Mouse (Mus musculus) adrenal gland, adult (tissue): ENCODE results near the gene Cdc6.
A peak's percentile ranks its signal among the peaks of the same experiment; 100 is the strongest.

Experiments used
- DNase-seq, 2 experiments: peaks; one replicate each; pipeline ENCODE4 v3.0.0; 2022 to 2023; ENCODE audit warnings: low spot score in 1 of 2; ENCODE audit not compliant: inconsistent age in 2 of 2

Cdc6 gene

DNA sequence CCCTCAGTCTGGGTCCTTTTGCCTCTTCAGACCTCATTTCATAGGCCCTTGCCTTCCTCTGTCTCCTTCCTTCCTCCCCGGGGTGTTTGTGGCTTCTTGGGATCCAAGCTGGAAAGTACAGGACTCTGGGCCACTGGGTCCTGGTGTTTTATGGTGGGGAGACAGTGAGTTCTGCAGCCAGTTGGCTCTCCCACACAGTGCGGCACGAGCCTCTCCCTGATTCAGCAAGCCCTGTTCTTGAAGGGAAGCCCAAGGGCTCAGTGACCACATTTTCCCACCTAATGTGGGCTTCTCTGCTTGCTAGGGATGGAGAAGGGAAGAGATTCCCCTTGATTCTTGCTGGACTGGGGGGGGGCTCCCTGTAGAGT lies 34.9 kb downstream of the Cdc6 start:
- DNase-seq, result peak in 1 of 2 experiments; percentile 52

DNA sequence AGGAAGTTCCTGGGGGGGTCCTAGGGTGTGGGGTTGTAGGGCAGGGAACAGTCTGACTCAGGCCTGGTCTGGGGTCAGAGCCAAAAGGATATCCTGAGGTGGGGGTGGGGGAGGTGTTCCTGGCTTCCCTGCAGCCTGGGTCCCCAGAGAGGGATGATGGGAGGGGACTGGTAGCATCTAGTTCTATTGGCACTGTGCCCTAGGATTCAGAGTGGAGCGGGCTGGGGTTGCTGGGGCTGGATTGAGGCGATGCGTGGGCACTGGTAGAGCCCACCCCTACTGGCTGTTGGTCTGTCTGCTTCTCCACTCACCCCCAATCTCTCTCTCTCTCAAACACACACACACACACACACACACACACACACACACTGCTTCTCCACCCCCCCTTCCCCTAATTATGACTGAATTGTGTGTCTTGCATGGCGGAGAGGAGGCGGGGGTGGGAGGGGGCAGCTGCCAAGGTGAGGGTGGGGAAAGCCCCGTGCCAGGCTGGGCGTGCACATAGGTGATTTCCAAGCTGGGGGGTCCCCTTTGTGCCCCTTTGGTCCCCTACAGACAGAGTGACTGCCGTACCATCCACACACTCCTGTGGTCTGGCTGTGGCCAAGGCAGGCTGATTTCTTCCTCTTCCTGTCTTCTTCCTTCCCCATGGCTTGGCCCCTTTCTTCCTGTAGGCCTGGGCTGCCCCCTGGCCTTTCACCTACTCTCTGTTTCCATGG lies 35.5 kb downstream of the Cdc6 start:
- peak; percentile 55 to 62 for DNase-seq

DNA sequence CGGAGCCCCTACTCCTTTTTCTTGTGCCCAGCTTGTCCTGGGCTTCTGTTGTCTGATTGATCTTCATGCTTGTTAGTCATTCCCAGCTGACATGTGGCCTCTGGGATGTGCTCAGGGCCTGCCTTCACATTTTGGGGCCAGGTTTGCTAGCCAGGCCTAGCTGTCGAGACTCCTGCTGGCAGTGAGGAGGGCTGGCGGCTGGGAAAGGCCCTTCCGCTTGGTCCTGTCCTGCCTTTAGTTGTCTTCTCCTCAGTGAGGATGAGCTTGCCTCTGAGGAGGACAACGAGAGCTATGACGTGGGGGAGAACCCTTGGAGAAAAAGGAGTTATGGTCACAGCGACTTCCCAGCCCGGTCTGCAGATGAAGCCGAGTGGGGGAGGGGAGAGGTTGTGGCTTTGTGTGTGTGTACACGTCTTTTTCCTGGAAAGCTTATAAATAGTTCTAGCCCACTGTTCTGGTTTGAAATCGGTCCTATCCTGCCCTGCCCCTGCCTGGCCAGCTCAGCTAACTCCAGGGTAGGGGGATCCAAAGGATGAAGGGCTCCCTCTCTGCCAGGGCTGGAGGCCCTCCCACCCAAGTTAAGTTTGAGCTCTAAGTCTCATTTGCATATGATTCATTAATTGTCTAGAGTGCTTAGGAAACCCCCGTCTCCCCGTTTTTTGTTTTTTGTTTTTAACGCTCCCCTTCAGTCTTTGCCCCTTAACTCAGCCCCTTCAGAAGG lies 36.3 kb downstream of the Cdc6 start:
- peak in 1 of 2 experiments; percentile 55 for DNase-seq

DNA sequence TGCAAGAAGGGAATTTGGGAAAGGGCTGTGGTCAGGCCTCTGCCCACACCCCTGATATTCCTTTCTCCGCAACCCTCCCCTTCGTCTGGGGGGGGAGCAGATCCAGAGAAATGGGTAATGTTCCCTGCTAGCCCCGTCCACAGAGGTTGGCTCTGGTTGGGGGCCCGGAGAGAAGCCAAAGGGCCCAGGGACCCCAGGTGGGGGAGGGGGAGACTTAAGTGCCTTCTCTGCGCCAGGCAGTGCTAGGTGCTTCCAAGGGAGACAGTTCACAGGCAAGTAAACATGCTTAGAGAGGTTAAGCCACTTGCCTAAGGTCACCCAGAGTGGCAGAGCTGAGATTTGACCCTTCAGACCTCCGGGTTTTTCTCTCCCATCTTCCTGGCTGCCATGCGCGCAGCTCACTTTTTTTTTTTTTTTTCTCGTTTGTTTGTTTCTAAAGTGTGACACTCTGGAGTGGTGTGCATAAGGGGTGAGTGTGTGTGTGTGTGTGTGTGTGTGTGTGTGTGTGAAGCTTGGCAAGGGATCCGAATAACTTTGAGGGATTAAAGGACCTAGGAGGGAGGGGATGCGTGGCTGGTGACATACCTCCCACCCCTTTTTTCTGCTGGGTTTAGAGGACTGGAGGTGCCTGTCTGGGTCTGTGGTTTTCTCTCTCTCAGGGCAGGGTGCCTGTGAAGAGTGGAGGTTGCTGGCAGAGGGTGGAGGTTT lies 37.5 kb downstream of the Cdc6 start:
- DNase-seq, result peak in 1 of 2 experiments; percentile 57

DNA sequence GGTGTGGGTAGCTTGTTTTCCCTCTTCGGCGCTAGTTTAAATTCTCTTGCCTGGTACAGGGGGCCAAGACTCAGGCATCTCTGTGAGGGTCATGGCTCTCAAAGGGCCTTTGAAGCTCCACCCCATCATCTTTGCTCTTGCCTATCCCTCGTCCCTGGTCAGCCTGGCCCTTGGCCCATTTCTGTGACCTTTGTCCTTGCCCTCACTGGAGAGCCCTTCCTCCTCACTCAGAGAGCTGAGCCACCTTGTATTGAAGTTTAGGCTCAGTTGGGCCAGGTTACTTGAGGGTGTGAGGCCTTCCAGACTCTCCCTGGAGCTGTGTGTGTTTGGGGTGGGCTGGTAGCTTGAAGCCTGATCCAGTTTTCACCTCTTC lies 38.0 kb downstream of the Cdc6 start:
- peak in 1 of 2 experiments; percentile 87 for DNase-seq

DNA sequence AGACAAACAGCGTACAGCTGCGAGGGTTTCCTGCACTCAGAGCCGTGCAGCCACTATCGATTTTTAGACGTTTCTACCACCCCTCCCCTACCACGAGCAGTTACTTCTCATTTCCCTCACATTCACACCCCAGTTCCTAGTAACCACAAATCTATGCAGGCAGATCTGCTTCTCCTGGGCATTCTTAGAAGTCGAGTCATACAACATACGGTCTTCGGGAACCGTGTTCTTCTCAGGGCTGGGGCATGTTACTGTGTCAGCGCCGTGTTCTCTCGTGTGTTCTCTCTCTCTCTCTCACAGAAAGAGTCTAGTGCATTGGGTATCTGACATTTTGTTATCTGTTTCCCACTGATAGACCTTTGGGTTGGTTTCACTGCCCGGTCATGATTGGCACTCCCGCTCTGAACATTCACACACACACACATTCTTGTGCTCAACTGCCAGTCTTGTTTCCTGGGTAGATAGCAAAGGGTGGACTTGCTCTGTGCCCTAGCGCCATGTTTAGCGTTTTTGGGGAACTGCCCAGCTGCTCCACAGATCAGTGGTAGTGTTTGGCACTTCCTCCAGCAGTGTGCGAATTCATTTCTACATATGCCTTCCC lies 40.5 kb downstream of the Cdc6 start:
- peak in 1 of 2 experiments; percentile 55 for DNase-seq

DNA sequence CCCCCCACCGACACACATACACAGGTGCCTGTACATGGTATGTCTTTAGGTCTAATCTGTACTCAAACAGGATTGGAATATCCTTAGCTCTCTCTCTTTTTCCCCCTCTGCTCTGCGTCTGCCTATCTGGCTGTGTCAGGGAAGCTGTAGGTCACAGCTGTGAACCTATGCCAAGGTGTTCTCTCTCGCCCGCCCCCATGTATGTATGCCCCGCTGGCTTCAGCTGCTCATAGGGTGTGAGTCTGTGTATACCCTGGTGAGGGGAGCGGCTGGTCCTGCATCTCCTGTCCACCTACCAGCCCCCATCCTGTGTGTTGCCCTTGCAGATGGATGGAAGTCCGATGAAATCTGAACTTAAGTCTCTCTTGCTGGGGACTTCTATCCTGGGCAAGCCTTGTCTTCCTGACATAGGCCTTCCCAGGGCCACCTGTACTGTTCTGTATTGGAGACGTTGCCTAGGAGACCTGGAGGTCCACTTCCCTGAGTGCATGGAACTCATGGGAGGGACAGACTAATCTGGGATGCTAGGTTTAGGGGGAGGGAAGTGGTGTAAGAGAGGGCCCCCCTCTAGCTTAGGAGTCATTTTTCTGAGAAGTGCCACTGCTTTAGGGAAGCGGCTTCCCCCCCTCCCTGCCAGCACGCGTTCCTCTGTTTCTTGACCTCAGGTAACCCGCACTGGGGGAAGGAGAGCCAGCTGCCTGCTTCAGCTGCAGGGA lies 41.8 kb downstream of the Cdc6 start:
- peak in 1 of 2 experiments; percentile 59 for DNase-seq

DNA sequence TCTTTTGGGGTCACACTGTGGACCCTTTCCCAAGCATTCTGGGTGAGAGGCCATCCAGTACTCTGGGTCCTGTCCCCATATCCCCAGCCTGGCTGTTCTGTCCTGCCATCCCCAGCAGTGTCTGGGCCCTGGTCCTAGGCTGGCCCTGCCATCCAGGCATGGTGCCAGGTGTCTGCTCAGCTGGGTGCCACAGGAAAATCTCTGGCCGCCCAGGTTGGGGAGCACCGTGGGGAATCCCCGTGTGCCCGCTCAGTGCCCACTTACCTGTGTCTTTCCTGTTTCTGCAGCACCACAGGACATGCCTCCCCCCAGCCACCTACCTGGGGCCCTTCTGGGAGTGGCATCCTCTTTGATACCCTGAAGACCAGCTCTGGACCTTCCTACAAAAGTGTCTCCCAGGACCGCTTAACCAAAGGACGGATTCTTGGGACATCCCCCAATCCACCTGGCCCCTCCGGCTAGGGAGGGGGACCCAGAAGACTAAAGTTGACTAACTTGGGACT lies 42.4 kb downstream of the Cdc6 start:
- peak in 1 of 2 experiments; percentile 60 for DNase-seq

DNA sequence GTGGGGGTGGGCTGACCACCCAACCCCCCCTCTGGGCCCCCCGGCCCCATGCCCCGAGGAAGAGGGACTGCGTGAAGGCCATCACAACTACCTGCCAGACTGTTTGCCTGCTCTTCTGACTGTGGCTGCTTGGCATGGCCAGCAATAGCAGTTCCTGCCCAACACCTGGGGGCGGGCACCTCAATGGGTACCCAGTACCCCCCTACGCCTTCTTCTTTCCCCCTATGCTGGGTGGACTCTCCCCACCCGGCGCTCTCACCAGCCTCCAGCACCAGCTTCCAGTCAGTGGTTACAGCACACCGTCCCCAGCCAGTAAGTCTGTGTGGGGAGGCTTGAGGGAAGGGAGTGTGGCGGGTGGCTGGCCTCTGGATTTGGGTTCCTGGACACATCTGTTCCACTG lies 42.9 kb downstream of the Cdc6 start:
- peak in 1 of 2 experiments; percentile 46 for DNase-seq

DNA sequence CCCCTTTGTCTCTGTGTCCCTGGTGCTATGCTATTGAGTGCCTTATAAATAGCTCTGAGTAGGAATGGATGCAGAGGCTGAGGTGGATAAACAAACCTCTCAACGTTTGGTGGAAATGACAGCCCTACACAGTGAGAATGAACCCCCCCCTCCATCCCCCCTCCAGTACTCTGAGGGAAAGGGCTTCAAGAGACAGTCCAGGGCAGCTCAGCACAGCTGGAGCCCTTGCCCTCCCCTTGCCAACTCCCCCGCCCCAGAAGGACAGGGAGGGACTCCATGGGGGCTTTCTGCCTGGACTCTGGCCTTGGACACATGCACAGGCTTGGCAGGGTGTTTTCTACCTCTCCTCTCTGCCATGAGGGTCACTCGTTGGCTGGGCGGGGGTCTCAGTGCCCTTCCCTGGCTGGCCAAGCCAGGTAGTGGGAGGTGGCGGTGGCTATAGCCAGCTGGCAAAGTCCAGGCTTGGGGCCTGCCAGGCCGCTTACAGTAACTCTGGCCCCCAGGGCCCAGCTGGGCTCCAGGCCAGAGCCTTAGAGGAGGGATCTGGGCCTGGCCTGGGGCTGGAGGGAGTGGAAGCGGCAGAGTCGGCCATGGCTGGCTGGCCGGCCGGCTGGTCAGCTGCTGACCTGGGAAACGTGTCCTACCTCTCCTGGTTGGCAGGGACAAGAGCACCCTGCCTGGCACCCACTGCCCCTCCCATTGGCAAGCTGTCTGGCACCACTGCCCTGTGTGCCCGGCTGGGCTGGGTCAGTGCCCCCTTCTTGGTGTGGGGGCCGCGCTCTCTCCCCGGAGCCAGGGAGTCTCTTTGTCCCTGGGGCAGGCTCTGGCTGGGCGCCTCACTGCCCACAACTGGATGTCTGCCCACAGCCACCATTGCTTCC lies 43.7 kb downstream of the Cdc6 start:
- peak in 1 of 2 experiments; percentile 83 for DNase-seq

DNA sequence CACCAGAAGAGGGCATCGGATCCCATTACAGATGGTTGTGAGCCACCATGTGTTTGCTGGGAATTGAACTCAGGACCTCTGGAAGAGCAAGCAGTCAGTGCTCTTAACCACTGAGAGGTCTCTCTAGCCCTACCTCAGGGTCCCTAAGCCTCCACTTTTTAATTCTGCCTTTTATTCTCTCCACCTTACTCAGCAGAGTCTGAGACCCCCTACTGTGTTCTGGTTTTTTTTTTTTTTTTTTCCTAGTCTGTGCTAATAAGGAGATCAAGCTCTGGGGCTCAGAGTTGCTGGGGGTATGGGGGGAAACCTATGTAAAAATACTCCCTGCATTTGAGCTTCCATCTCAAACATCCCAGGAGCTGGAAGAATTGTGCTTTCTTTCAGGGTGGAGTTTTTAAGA lies 44.5 kb downstream of the Cdc6 start:
- DNase-seq, result no peak

DNA sequence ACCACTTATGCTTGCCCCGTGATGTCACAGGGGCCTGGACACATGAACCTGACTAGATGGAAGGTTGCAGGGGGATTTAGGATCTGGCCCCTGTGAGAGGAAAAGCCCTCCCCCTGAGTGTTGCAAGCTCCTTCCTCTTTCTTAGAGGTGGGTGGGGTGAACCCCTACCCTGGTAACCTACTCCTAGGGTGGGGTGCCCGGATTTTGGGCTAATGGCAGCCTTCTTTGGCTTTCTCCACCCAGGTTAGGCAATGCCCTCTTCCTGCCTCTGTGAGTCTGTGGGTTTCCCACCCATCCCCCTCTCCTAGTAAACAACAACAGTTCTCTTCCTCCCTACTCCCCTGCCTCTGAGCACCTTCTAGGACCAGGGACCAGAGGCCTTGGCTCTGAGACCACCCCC lies 45.1 kb downstream of the Cdc6 start:
- peak in 1 of 2 experiments; percentile 55 for DNase-seq

DNA sequence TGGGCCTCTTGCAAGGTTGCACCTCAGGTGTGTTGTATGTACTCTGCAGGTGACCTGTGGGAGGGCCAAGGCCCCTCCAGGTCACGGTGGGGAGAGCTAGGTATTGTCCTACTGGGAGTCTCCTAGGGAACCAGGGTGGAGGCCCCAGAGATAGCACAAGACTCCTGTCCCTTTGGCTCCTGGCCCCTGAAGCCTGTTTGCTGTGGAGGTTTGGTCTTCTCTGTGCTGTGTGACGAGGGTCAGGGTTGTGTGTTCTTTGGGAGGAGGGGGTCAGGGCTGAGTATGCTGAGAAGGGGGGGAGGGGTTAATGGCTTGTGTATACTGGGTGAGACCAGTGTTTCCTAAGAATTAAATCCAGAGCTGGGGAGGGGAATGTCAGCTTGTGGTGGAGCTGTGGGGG lies 45.8 kb downstream of the Cdc6 start:
- DNase-seq, result peak in 1 of 2 experiments; percentile 63

DNA sequence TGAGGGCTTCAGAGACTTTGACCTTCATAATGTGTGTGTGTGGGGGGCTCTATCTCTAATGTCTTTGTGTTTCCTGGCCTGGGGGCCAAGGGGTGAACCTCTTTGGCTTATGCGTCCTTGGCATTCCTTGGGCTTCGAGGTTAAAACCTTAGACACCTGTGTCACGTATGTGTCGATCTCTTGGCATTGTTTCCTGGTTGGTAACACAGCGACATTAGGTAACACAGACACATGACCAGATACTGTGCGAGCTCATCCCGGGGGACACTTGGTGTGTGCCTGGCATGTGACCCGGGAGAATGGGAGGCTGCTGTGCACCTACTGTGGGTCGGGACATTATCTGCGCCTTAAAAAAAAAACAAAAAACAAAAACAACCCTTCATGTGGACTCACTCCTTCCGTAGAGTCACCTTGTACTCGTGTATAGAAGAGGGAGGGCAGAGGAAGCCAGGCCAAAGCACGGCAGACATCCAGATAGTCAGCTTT lies 46.3 kb downstream of the Cdc6 start:
- peak in 1 of 2 experiments; percentile 58 for DNase-seq

DNA sequence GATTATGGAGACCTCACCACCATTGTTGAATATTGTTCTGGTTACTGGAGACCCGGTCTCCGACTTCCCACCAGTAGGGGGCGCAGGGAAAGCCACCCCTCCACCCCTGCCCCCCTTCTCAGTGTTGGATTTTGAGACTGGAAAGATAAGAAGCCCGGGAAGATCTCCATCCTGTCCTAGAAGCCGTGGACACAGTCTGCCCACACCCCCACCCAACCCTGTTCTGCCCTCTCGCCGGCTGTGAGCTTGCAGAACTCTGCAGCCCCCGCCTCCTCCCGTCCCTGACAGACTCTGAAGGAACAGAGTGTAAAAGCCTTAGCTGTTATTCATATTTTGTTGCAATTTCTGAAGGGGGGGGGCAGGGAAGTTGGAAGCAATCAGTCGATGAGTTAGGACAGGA lies 46.8 kb downstream of the Cdc6 start:
- DNase-seq, result peak in 1 of 2 experiments; percentile 92

DNA sequence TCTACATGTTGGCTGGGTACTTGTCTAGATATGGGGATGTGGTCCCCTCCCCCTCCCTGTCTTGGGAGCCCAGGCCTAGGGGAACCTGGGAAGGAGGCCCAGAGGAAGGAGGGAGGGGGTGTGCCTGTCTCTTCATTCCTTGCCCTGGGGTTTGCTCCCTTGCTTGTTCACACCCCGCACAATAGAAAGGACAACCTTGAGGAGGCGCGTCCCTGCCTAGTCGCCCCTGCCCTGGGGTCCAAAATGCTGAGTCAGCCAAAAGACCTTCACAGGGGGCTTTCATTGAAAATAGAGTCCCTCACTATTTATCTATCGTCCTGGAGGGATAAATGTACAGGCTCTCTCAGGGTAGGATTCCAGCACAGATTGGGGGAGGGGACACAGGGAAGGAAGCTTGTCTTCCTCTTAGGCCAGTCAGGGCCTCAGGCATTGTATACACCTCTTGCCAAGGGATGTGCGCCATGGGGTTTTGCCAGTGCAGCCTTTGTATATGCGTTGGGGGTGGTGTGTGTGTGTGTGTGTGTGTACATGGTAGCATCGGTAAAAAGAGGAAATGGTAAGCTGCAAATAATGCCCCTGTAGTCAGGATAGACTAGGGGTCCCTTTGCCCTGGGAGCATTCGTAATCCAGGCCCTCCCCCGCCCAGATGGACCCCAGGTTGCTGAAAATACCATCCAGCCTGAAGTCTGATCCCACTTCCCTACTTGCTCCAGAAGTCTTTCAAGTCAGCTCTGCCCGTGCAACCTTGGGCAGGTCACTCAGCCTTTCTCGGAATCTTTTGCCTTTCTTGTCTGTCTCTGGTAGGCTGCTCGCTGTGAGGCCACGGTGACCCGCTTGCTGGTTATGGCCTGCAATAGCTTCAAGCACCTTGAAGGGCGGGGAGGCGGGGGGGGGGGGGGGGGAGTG lies 47.5 kb downstream of the Cdc6 start:
- no peak for DNase-seq

DNA sequence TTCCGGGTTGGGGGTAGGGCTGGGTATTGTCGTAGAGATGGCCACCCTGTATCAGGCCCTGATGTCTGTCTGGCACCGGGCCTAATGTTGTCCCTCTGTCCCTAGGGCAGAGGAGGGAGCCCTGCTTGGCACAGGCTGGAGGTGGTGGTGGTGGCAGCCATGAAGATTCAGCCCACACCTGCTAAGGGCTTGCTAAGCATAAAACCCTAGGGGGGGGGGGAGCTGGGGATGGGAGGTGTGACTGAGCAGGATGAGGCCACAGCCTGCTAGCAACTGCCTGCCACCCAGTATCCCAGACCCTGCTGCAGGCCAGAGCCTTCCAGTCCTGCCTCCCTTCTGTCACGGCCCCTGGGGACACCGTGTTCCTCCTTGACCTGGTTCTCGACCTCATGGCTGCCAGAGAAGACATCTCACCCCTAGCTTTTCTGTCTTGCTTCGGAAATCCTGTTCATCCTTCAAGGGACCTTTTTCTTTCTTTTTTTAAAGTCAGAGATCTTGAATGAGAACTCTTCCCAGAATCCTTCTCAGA lies 48.2 kb downstream of the Cdc6 start:
- peak; percentile 59 to 88 for DNase-seq

DNA sequence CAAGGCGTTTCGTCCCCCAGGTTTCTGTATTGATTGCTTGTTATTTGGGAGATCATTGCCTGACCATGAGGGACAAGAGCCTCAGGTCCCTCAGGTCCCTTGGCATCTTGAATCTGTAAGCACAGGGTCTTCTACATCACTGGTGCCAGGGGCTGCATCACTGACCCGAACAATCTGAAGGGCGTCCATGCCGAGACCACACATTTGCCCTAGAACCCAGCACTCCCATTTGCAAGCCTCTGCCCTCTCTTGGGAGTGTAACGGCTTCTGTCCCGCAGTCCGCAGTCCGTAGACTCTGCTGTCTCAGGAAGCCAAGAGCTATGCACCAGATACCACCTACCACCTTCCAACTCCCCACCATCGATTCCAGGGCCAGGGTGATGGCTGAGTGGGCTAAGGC lies 48.7 kb downstream of the Cdc6 start:
- no peak for DNase-seq
